Mouse (Mus musculus) myocyte (in vitro differentiated cells): ENCODE results near the gene Fto. TPM values are rescaled to one million over a fixed set of nuclear protein-coding genes. Genes with fewer than 3 reads are reported as not detected.

Source experiments
- H3K27me3 ChIP-seq: one replicate; pipeline ENCODE4 v1.6.1; 2011; ENCODE audit not compliant: control insufficient read depth, insufficient read depth, insufficient read length
- H3K36me3 ChIP-seq: one replicate; pipeline ENCODE4 v1.6.1; 2011; ENCODE audit not compliant: control insufficient read depth, insufficient read depth
- H3K4me2 ChIP-seq: one replicate; pipeline ENCODE4 v1.6.1; 2011; ENCODE audit warnings: low read depth, control low read depth
- H3K4me3 ChIP-seq: one replicate; pipeline ENCODE4 v1.5.1; 2011; ENCODE audit warnings: mild to moderate bottlenecking, control low read depth, moderate library complexity
- H3K79me2 ChIP-seq: one replicate; pipeline ENCODE4 v1.6.1; 2011; ENCODE audit not compliant: control insufficient read depth, insufficient read depth
- H3ac ChIP-seq: one replicate; pipeline ENCODE4 v1.6.1; 2011; ENCODE audit not compliant: control insufficient read depth, insufficient read length
- CEBPB ChIP-seq: IDR thresholded peaks from 2 replicates; pipeline ENCODE4 v1.6.1; 2011; ENCODE audit warnings: mild to moderate bottlenecking, moderate library complexity; ENCODE audit not compliant: poor library complexity, insufficient read depth, severe bottlenecking
- E2F4 ChIP-seq: IDR thresholded peaks from one replicate; pipeline ENCODE4 v1.6.1; 2011; ENCODE audit warnings: mild to moderate bottlenecking, control low read depth, moderate library complexity; ENCODE audit not compliant: insufficient read depth
- MAX ChIP-seq: IDR thresholded peaks from one replicate; pipeline ENCODE4 v1.6.1; 2011; ENCODE audit warnings: low read depth, mild to moderate bottlenecking, control low read depth
- MYOD1 ChIP-seq, 3 experiments: IDR thresholded peaks; one replicate each; pipeline ENCODE4 v1.6.1; 2011; ENCODE audit warnings: control low read depth in 2 of 3, low read depth in 2 of 3, mild to moderate bottlenecking in 2 of 3, moderate library complexity in 1 of 3; ENCODE audit not compliant: insufficient read length in 2 of 3, control insufficient read depth in 1 of 3
- MYOG ChIP-seq, 3 experiments: IDR thresholded peaks; one replicate each; pipeline ENCODE4 v1.6.1; 2011; ENCODE audit warnings: control low read depth in 2 of 3, low read depth in 2 of 3, mild to moderate bottlenecking in 2 of 3; ENCODE audit not compliant: insufficient read length in 2 of 3, control insufficient read depth in 1 of 3, insufficient read depth in 1 of 3
- POLR2A ChIP-seq: IDR thresholded peaks from one replicate; pipeline ENCODE4 v1.6.1; 2011; ENCODE audit warnings: low read depth, mild to moderate bottlenecking, control low read depth, moderate library complexity; ENCODE audit not compliant: insufficient read length
- POLR2AphosphoS2 ChIP-seq: IDR thresholded peaks from one replicate; pipeline ENCODE4 v1.6.1; 2011; ENCODE audit warnings: low read depth, control low read depth; ENCODE audit not compliant: insufficient read length
- REST ChIP-seq: IDR thresholded peaks from one replicate; pipeline ENCODE4 v1.6.1; 2011; ENCODE audit warnings: mild to moderate bottlenecking, control low read depth, moderate library complexity; ENCODE audit not compliant: insufficient read depth, insufficient read length
- SRF ChIP-seq: IDR thresholded peaks from one replicate; pipeline ENCODE4 v1.6.1; 2011; ENCODE audit warnings: low read depth; ENCODE audit not compliant: control insufficient read depth, insufficient read length
- TCF12 ChIP-seq: IDR thresholded peaks from one replicate; pipeline ENCODE4 v1.6.1; 2011; ENCODE audit warnings: mild to moderate bottlenecking, control low read depth; ENCODE audit not compliant: poor library complexity, insufficient read depth, severe bottlenecking
- TCF3 ChIP-seq: IDR thresholded peaks from one replicate; pipeline ENCODE4 v1.6.1; 2011; ENCODE audit warnings: low read depth, control low read depth; ENCODE audit not compliant: insufficient read length
- USF1 ChIP-seq: IDR thresholded peaks from one replicate; pipeline ENCODE4 v1.6.1; 2011; ENCODE audit warnings: low read depth, mild to moderate bottlenecking, control low read depth, moderate library complexity
- polyA plus RNA-seq: library from polyadenylated mRNA; unstranded; fragments of >200 nt; fragmentation: generic; extraction: Trizol; gene quantifications from one replicate; pipeline ENCODE4 v1.2.1, GENCODE M21; 2012; ENCODE audit warnings: missing spikeins

The Fto gene
- polyA plus RNA-seq, 1 experiment: 74.1 TPM

DNA sequence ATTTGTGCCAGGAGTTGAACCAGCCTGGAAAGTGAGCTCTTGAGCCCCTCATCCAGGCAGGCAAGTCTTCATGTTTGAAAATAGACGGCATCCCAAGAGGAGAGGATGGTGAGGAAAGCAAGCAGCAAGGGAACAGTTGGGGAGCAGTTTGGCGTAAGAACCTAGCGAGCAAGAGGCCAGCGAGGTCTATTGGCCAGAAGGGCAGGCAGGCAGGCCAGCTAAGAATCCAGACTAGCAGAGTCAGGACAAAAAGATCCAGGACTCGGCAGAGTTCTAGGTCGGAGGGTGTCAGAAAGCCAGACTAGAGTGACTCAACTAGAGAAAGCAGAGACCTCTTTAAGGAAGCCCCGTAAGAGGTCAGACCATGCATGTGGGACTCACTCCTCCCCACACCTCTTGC lies 327.1 kb downstream of the Fto start:
- H3ac ChIP-seq: no peak overlapping the region
- TF ChIP-seq TCF3: no peak
- no peak for TF ChIP-seq MYOG (IDR thresholded peaks at IDR 0.05; ENCODE audit: control insufficient read depth in 1 of 3, insufficient read depth in 1 of 3, insufficient read length in 2 of 3, low read depth in 2 of 3)
- no peak for TF ChIP-seq REST
- no peak for TF ChIP-seq MYOD1 (IDR thresholded peaks at IDR 0.05; ENCODE audit: control insufficient read depth in 1 of 3, insufficient read length in 2 of 3, low read depth in 2 of 3)
- no peak for TF ChIP-seq E2F4
- TF ChIP-seq POLR2A: no peak
- TF ChIP-seq SRF: no peak
- TF ChIP-seq USF1: no peak
- no peaks in the 10 kb centered on the region for H3K36me3 ChIP-seq
- H3K27me3 ChIP-seq: no peaks in the 10 kb centered on the region
- no peak overlapping the region for H3K4me2 ChIP-seq
- no peaks in the 10 kb centered on the region for H3K79me2 ChIP-seq
- H3K4me3 ChIP-seq: no peak overlapping the region

DNA sequence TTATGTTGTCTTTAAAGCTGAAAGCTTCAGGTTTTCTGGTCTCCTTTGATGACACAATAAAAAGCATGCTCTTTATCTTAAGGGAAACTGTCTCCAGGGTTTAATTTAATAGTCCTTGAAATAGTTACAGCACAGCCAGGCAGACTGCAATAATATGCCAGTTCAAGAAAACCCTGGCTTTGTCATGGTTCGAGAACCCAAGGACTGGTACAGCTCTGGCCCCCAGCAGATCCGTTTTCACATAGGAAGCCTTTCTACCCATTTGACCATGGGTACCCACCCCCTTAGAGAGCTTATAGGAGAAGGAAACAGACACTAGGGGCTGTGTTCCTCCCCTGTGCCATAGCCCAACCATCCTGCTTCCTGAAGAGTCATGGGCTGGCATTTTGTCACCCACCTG lies 332.2 kb downstream of the Fto start:
- H3K4me3 ChIP-seq: no peak overlapping the region
- H3ac ChIP-seq: no peak overlapping the region
- no peaks in the 10 kb centered on the region for H3K79me2 ChIP-seq
- no peak overlapping the region for H3K4me2 ChIP-seq
- no peaks in the 10 kb centered on the region for H3K27me3 ChIP-seq
- TF ChIP-seq USF1: no peak
- H3K36me3 ChIP-seq: no peaks in the 10 kb centered on the region

DNA sequence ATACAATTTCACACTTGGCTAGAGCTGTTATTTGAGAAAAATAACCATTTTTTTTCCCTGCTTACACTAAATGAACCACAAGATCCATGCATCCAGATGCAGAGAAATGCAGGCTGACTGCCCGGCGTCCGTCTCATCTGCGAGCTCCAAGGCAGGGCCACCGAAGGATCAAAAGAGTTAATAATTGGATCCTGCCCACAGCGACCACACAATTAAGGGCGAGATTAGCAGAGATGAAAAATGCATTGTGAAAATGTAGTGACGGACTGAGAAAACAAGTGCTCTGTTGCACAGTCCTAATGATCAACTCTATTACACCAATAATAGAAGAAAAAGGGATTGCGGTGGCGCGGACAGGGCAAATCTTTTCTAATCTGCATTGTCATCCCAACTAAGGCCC lies 334.6 kb downstream of the Fto start:
- Histone ChIP-seq H3K4me3 (no peak overlapping the region), H3K79me2 (no peaks in the 10 kb centered on the region), H3K4me2 (no peak overlapping the region), H3K27me3 (no peaks in the 10 kb centered on the region), H3K36me3 (no peaks in the 10 kb centered on the region), H3ac (no peak overlapping the region)
- TF ChIP-seq USF1 (no peak), TCF3 (no peak), SRF (no peak), MYOD1 (IDR thresholded peaks at IDR 0.05; ENCODE audit: control insufficient read depth in 1 of 3, insufficient read length in 2 of 3, low read depth in 2 of 3) (no peak), POLR2AphosphoS2 (no peak), POLR2A (no peak), CEBPB (no peak), TCF12 (no peak), MAX (no peak), MYOG (IDR thresholded peaks at IDR 0.05; ENCODE audit: control insufficient read depth in 1 of 3, insufficient read depth in 1 of 3, insufficient read length in 2 of 3, low read depth in 2 of 3) (no peak), REST (no peak)

DNA sequence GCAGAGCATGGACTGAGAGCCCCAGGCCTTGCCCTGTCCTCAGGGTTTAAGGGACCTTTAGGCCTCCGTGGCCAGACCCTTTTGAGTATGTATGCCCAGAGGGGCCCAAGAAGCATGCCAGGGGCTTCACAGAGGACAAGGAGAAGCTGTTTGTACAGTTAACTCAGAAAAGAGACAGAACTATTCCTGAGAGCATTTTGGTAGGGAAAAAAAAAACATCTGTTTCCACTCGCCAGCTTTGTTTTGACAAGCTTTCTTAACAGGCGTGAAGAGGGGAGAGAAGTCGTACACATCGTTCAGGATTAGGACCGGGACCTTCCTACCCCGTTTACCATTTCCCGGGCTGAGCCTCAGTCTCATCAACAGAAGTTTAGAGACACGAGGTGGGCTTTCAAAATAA lies 335.5 kb downstream of the Fto start:
- no peak for TF ChIP-seq E2F4
- Histone ChIP-seq H3K27me3 (no peaks in the 10 kb centered on the region), H3K36me3 (no peaks in the 10 kb centered on the region), H3K4me2 (no peak overlapping the region), H3K4me3 (no peak overlapping the region), H3ac (no peak overlapping the region), H3K79me2 (no peaks in the 10 kb centered on the region)

DNA sequence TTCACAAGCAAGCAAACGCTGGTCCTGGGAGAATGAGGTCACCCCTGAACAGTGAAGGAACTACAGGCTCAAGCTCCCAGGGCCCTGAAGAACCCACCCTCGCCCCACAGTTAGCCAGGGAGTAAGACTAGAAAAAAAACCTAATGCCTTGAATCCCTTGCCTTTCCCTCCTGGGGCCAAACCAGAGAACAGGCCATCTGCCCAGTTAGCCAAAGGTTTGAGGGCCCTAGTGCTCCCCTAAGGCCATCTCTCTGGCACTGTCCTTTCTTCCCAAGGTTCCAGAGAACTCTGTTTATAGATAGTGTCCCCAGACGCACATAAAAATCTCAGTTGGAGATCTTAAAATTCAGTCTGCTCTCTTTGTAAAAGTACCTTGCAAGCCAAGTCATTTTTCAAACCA lies 340.2 kb downstream of the Fto start:
- Histone ChIP-seq H3K79me2 (no peaks in the 10 kb centered on the region), H3ac (no peak overlapping the region), H3K36me3 (no peaks in the 10 kb centered on the region), H3K4me3 (no peak overlapping the region), H3K27me3 (no peaks in the 10 kb centered on the region), H3K4me2 (no peak overlapping the region)
- TF ChIP-seq USF1: no peak

DNA sequence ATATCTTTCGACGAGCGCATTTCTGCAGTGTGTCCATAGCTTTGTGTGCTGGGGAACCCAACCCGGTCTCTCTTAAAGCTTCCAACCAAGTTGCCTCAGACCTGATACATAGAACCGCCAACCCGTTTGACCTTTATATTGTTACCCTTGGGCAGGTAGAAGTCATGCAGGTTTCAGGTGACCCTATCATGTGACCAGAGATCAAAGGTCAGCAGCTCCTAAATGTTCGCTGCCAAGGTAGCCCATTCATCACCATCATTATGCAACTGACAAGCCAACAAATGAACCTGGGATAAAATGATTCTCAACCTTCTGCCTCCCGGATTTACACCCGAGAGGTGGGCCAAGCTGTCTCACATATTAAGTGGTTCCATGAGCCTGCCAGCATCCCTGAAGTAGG lies 344.1 kb downstream of the Fto start:
- no peak for TF ChIP-seq E2F4
- TF ChIP-seq POLR2A: no peak
- no peak for TF ChIP-seq MYOG (IDR thresholded peaks at IDR 0.05; ENCODE audit: control insufficient read depth in 1 of 3, insufficient read depth in 1 of 3, insufficient read length in 2 of 3, low read depth in 2 of 3)
- no peak for TF ChIP-seq USF1
- TF ChIP-seq CEBPB: no peak
- TF ChIP-seq MYOD1 (IDR thresholded peaks at IDR 0.05; ENCODE audit: control insufficient read depth in 1 of 3, insufficient read length in 2 of 3, low read depth in 2 of 3): no peak
- TF ChIP-seq TCF3: no peak
- TF ChIP-seq SRF: no peak
- TF ChIP-seq POLR2AphosphoS2: no peak
- no peak for TF ChIP-seq TCF12
- TF ChIP-seq MAX: no peak
- TF ChIP-seq REST: no peak
- H3K79me2 ChIP-seq: no peaks in the 10 kb centered on the region
- no peaks in the 10 kb centered on the region for H3K36me3 ChIP-seq
- H3K27me3 ChIP-seq: no peaks in the 10 kb centered on the region
- no peak overlapping the region for H3K4me2 ChIP-seq
- H3K4me3 ChIP-seq: no peak overlapping the region
- H3ac ChIP-seq: no peak overlapping the region
